Mouse (Mus musculus): ENCODE results near the gene Mrpl52. TPM values are rescaled to one million over a fixed set of nuclear protein-coding genes. Genes with fewer than 3 reads are reported as not detected.

Gene Mrpl52
- polyA plus RNA-seq, 1 experiment from 2014 or later, result 191 TPM

- Histone ChIP-seq H3K9ac (ENCODE audit: low read length) (no peak overlapping the region), H3K4me3 (ENCODE audit: low read length) (no peak overlapping the region), H3K27ac (ENCODE audit: low read length) (peak overlapping the region; percentile 46), H3K4me2 (ENCODE audit: low read depth, low read length) (no peak overlapping the region), H3K4me1 (ENCODE audit: control insufficient read depth, insufficient read depth, low read length) (0 out of 2 replicates have a peak, but pooled peaks cover 7% of the 10 kb centered on the region), H3K9me3 (replicated peaks; ENCODE audit: control insufficient read depth, low read length) (no peaks in the 10 kb centered on the region), H3K36me3 (ENCODE audit: control insufficient read depth, insufficient read depth) (0 out of 2 replicates have a peak, but pooled peaks cover 4% of the 10 kb centered on the region), H3K27me3 (ENCODE audit: control insufficient read depth, insufficient read depth, low read length) (no peaks in the 10 kb centered on the region)
- WGBS, result 27% methylated on average over 3 of the region's 3 CpGs
- no peak; the same call in 1 of the 2 replicates for ATAC-seq (replicated peaks; ENCODE audit: extremely low read depth, insufficient read depth, low FRiP score)
Observed at GRCm38 (mm10) chr14:54445476-54445875, 18.8 kb downstream of the Mrpl52 start.

- no peak overlapping the region for H3K4me3 ChIP-seq (ENCODE audit: low read length)
- 0 out of 2 replicates have a peak, but pooled peaks cover 2% of the 10 kb centered on the region for H3K4me1 ChIP-seq (ENCODE audit: control insufficient read depth, insufficient read depth, low read length)
- ATAC-seq (replicated peaks; ENCODE audit: extremely low read depth, insufficient read depth, low FRiP score), result no peak
- H3K27ac ChIP-seq (ENCODE audit: low read length), result no peak overlapping the region
- H3K9ac ChIP-seq (ENCODE audit: low read length), result no peak overlapping the region
- no peaks in the 10 kb centered on the region for H3K27me3 ChIP-seq (ENCODE audit: control insufficient read depth, insufficient read depth, low read length)
- H3K4me2 ChIP-seq (ENCODE audit: low read depth, low read length), result no peak overlapping the region
- no peaks in the 10 kb centered on the region for H3K9me3 ChIP-seq (replicated peaks; ENCODE audit: control insufficient read depth, low read length)
- WGBS, result 76% methylated on average over 9 of the region's 9 CpGs
- H3K36me3 ChIP-seq (ENCODE audit: control insufficient read depth, insufficient read depth), result no peaks in the 10 kb centered on the region
Observed at GRCm38 (mm10) chr14:54453566-54453965, 26.9 kb downstream of the Mrpl52 start.

- H3K36me3 ChIP-seq (ENCODE audit: control insufficient read depth, insufficient read depth), result no peaks in the 10 kb centered on the region
- no peaks in the 10 kb centered on the region for H3K9me3 ChIP-seq (replicated peaks; ENCODE audit: control insufficient read depth, low read length)
- WGBS, result 57% methylated on average over 11 of the region's 11 CpGs
- no peaks in the 10 kb centered on the region for H3K4me1 ChIP-seq (ENCODE audit: control insufficient read depth, insufficient read depth, low read length)
- no peaks in the 10 kb centered on the region for H3K27me3 ChIP-seq (ENCODE audit: control insufficient read depth, insufficient read depth, low read length)
- no peak overlapping the region for H3K4me2 ChIP-seq (ENCODE audit: low read depth, low read length)
- no peak overlapping the region for H3K4me3 ChIP-seq (ENCODE audit: low read length)
- H3K27ac ChIP-seq (ENCODE audit: low read length), result no peak overlapping the region
- no peak for ATAC-seq (replicated peaks; ENCODE audit: extremely low read depth, insufficient read depth, low FRiP score)
- no peak overlapping the region for H3K9ac ChIP-seq (ENCODE audit: low read length)
Observed at GRCm38 (mm10) chr14:54454669-54455528, 28.2 kb downstream of the Mrpl52 start.

- WGBS, result 74% methylated on average over 14 of the region's 14 CpGs
- Histone ChIP-seq H3K27me3 (ENCODE audit: control insufficient read depth, insufficient read depth, low read length) (no peaks in the 10 kb centered on the region), H3K27ac (ENCODE audit: low read length) (no peak overlapping the region), H3K4me2 (ENCODE audit: low read depth, low read length) (no peak overlapping the region), H3K36me3 (ENCODE audit: control insufficient read depth, insufficient read depth) (no peaks in the 10 kb centered on the region), H3K4me3 (ENCODE audit: low read length) (no peak overlapping the region), H3K9ac (ENCODE audit: low read length) (no peak overlapping the region), H3K4me1 (ENCODE audit: control insufficient read depth, insufficient read depth, low read length) (no peaks in the 10 kb centered on the region), H3K9me3 (replicated peaks; ENCODE audit: control insufficient read depth, low read length) (no peaks in the 10 kb centered on the region)
- no peak for ATAC-seq (replicated peaks; ENCODE audit: extremely low read depth, insufficient read depth, low FRiP score)
Observed at GRCm38 (mm10) chr14:54457907-54458569, 31.3 kb downstream of the Mrpl52 start.

- Histone ChIP-seq H3K4me3 (ENCODE audit: low read length) (no peak overlapping the region), H3K9me3 (replicated peaks; ENCODE audit: control insufficient read depth, low read length) (no peaks in the 10 kb centered on the region), H3K4me1 (ENCODE audit: control insufficient read depth, insufficient read depth, low read length) (peaks cover 8% of the 10 kb centered on the region), H3K27ac (ENCODE audit: low read length) (no peak overlapping the region), H3K4me2 (ENCODE audit: low read depth, low read length) (no peak overlapping the region), H3K27me3 (ENCODE audit: control insufficient read depth, insufficient read depth, low read length) (no peaks in the 10 kb centered on the region), H3K9ac (ENCODE audit: low read length) (no peak overlapping the region), H3K36me3 (ENCODE audit: control insufficient read depth, insufficient read depth) (peaks cover 10% of the 10 kb centered on the region)
- ATAC-seq (replicated peaks; ENCODE audit: extremely low read depth, insufficient read depth, low FRiP score), result no peak
- 74% methylated on average over 4 of the region's 4 CpGs for WGBS
Observed at GRCm38 (mm10) chr14:54462146-54462545, 35.4 kb downstream of the Mrpl52 start.

- Histone ChIP-seq H3K27ac (ENCODE audit: low read length) (peak overlapping the region; percentile 90), H3K27me3 (ENCODE audit: control insufficient read depth, insufficient read depth, low read length) (no peaks in the 10 kb centered on the region), H3K4me1 (ENCODE audit: control insufficient read depth, insufficient read depth, low read length) (peaks cover 8% of the 10 kb centered on the region), H3K4me2 (ENCODE audit: low read depth, low read length) (peak overlapping the region; percentile 88), H3K36me3 (ENCODE audit: control insufficient read depth, insufficient read depth) (peaks cover 14% of the 10 kb centered on the region), H3K4me3 (ENCODE audit: low read length) (peak overlapping the region; percentile 92), H3K9ac (ENCODE audit: low read length) (peak overlapping the region; percentile 87), H3K9me3 (replicated peaks; ENCODE audit: control insufficient read depth, low read length) (no peaks in the 10 kb centered on the region)
- WGBS, result 10% methylated on average over 12 of the region's 12 CpGs
- no peak for ATAC-seq (replicated peaks; ENCODE audit: extremely low read depth, insufficient read depth, low FRiP score)
Observed at GRCm38 (mm10) chr14:54463108-54463958, 36.6 kb downstream of the Mrpl52 start.

- Histone ChIP-seq H3K4me2 (ENCODE audit: low read depth, low read length) (peak within 1 kb of the TSS; percentile 88), H3K27ac (ENCODE audit: low read length) (peak within 1 kb of the TSS; percentile 90), H3K9me3 (replicated peaks; ENCODE audit: control insufficient read depth, low read length) (no peaks in the 10 kb centered on the region), H3K9ac (ENCODE audit: low read length) (peak within 1 kb of the TSS; percentile 87), H3K4me3 (ENCODE audit: low read length) (peak within 1 kb of the TSS; percentile 92), H3K27me3 (ENCODE audit: control insufficient read depth, insufficient read depth, low read length) (no peaks in the 10 kb centered on the region), H3K36me3 (ENCODE audit: control insufficient read depth, insufficient read depth) (peaks cover 20% of the 10 kb centered on the region), H3K4me1 (ENCODE audit: control insufficient read depth, insufficient read depth, low read length) (peaks cover 8% of the 10 kb centered on the region)
- WGBS, result under 1% methylated on average over 35 of the region's 35 CpGs
- ATAC-seq (replicated peaks; ENCODE audit: extremely low read depth, insufficient read depth, low FRiP score), result peak; percentile 89
Observed at GRCm38 (mm10) chr14:54463959-54464292, 37.2 kb downstream of the Mrpl52 start, which contains the start of gene Lrp10. Gene Lrp10, plus strand, starts transcription at chr14:54464137.

- Histone ChIP-seq H3K4me1 (ENCODE audit: control insufficient read depth, insufficient read depth, low read length) (peaks cover 8% of the 10 kb centered on the region), H3K27ac (ENCODE audit: low read length) (peak overlapping the region; percentile 90), H3K4me3 (ENCODE audit: low read length) (peak overlapping the region; percentile 92), H3K27me3 (ENCODE audit: control insufficient read depth, insufficient read depth, low read length) (no peaks in the 10 kb centered on the region), H3K4me2 (ENCODE audit: low read depth, low read length) (peak overlapping the region; percentile 88), H3K9me3 (replicated peaks; ENCODE audit: control insufficient read depth, low read length) (no peaks in the 10 kb centered on the region), H3K9ac (ENCODE audit: low read length) (peak overlapping the region; percentile 87), H3K36me3 (ENCODE audit: control insufficient read depth, insufficient read depth) (peaks cover 25% of the 10 kb centered on the region)
- peak; percentile 59 for ATAC-seq (replicated peaks; ENCODE audit: extremely low read depth, insufficient read depth, low FRiP score)
- under 1% methylated on average over 57 of the region's 57 CpGs for WGBS
Observed at GRCm38 (mm10) chr14:54464293-54465005, 37.7 kb downstream of the Mrpl52 start.

All from heart, embryonic 16.5 days (tissue).